Comparison of ENCODE assay signal across 8 mouse cellular contexts in genomic region chr2:94059459-94059858, GRCm38 (mm10). TPM values are rescaled to one million over a fixed set of nuclear protein-coding genes. Genes with fewer than 3 reads are reported as not detected.
DNase-seq lines count a peak whose midpoint lies in the region; ATAC-seq lines count a peak whose summit lies in the region.

No protein-coding gene starts in this region.

- no peaks in the 10 kb centered on the region for H3K9me3 ChIP-seq in forebrain, embryonic 14.5 days (replicated peaks; ENCODE audit: control insufficient read depth, low read length)
- no peaks in the 10 kb centered on the region for H3K9me3 ChIP-seq in forebrain, embryonic 11.5 days (ENCODE audit: control insufficient read depth, low read length)
- no peaks in the 10 kb centered on the region for H3K9me3 ChIP-seq in limb, embryonic 11.5 days (ENCODE audit: control insufficient read depth, low read length)
- H3K9me3 ChIP-seq in limb, embryonic 10.5 days (replicated peaks): no peaks in the 10 kb centered on the region
- H3K9me3 ChIP-seq in hindbrain, embryonic 10.5 days: no peaks in the 10 kb centered on the region

- no peak overlapping the region for H3K4me2 ChIP-seq in forebrain, embryonic 14.5 days (ENCODE audit: low read length)
- no peak overlapping the region for H3K4me2 ChIP-seq in forebrain, embryonic 11.5 days (ENCODE audit: low read depth, low read length, severe bottlenecking)
- no peak overlapping the region for H3K4me2 ChIP-seq in limb, embryonic 11.5 days (ENCODE audit: low read depth, severe bottlenecking)

- H3K27ac ChIP-seq in forebrain, embryonic 14.5 days (ENCODE audit: low read depth, low read length): no peak overlapping the region
- no peak overlapping the region for H3K27ac ChIP-seq in forebrain, embryonic 11.5 days (ENCODE audit: low read depth, low read length)
- H3K27ac ChIP-seq in limb, embryonic 11.5 days (replicated peaks; ENCODE audit: low read depth, low read length): no peak overlapping the region
- H3K27ac ChIP-seq in limb, embryonic 10.5 days: no peak overlapping the region
- H3K27ac ChIP-seq in hindbrain, embryonic 10.5 days: no peak overlapping the region

- H3K4me3 ChIP-seq in forebrain, embryonic 14.5 days (ENCODE audit: low read depth, low read length): no peak overlapping the region
- H3K4me3 ChIP-seq in forebrain, embryonic 11.5 days (ENCODE audit: low read depth, low read length): no peak overlapping the region
- H3K4me3 ChIP-seq in limb, embryonic 11.5 days (ENCODE audit: low read depth, low read length): no peak overlapping the region
- no peak overlapping the region for H3K4me3 ChIP-seq in limb, embryonic 10.5 days
- H3K4me3 ChIP-seq in hindbrain, embryonic 10.5 days: no peak overlapping the region

- no peaks in the 10 kb centered on the region for H3K36me3 ChIP-seq in forebrain, embryonic 14.5 days (ENCODE audit: control insufficient read depth, insufficient read depth, low read length)
- H3K36me3 ChIP-seq in forebrain, embryonic 11.5 days (ENCODE audit: control insufficient read depth, insufficient read depth, low read length): no peaks in the 10 kb centered on the region
- no peaks in the 10 kb centered on the region; the same call in 1 of the 2 replicates for H3K36me3 ChIP-seq in limb, embryonic 11.5 days (ENCODE audit: control insufficient read depth, insufficient read depth, low read length)
- H3K36me3 ChIP-seq in limb, embryonic 10.5 days: no peaks in the 10 kb centered on the region
- H3K36me3 ChIP-seq in hindbrain, embryonic 10.5 days: no peaks in the 10 kb centered on the region

- ATAC-seq in forebrain, embryonic 14.5 days: no peak
- ATAC-seq in forebrain, embryonic 11.5 days (replicated peaks; ENCODE audit: low FRiP score): no peak
- ATAC-seq in limb, embryonic 11.5 days (ENCODE audit: insufficient number of reproducible peaks, low FRiP score, low TSS enrichment, low read depth): no peak

- DNase-seq in forebrain, embryonic 14.5 days (ENCODE audit: low spot score): peak; percentile 32
- no peak for DNase-seq in forebrain, embryonic 11.5 days (ENCODE audit: low spot score)
- peak; percentile 28 for DNase-seq in limb, embryonic 11.5 days (ENCODE audit: low spot score)
- no peak for DNase-seq in limb, embryonic 10.5 days (ENCODE audit: low spot score)
- DNase-seq in ZHBTc4 (ENCODE audit: low read depth, low spot score): peak; percentile 25
- DNase-seq in lung, postnatal 10 days: peak; percentile 38
- DNase-seq in Muller cell, postnatal 12 days (ENCODE audit: inconsistent ontology term): no peak
- DNase-seq in hindbrain, embryonic 10.5 days (ENCODE audit: low spot score): no peak

- no peaks in the 10 kb centered on the region for H3K27me3 ChIP-seq in forebrain, embryonic 14.5 days (replicated peaks; ENCODE audit: control insufficient read depth, insufficient read depth, low read length)
- H3K27me3 ChIP-seq in forebrain, embryonic 11.5 days (ENCODE audit: control insufficient read depth, insufficient read depth, low read length): no peaks in the 10 kb centered on the region
- H3K27me3 ChIP-seq in limb, embryonic 11.5 days (ENCODE audit: control insufficient read depth, insufficient read depth, low read length): no peaks in the 10 kb centered on the region
- H3K27me3 ChIP-seq in limb, embryonic 10.5 days (ENCODE audit: low read depth, poor library complexity, severe bottlenecking): no peaks in the 10 kb centered on the region
- no peaks in the 10 kb centered on the region for H3K27me3 ChIP-seq in hindbrain, embryonic 10.5 days (ENCODE audit: insufficient read depth, poor library complexity, severe bottlenecking)

- 77% methylated on average over 5 of the region's 5 CpGs for WGBS in forebrain, embryonic 14.5 days
- WGBS in forebrain, embryonic 11.5 days: 83% methylated on average over 5 of the region's 5 CpGs
- 84% methylated on average over 5 of the region's 5 CpGs for WGBS in limb, embryonic 11.5 days
- WGBS in limb, embryonic 10.5 days: 89% methylated on average over 5 of the region's 5 CpGs
- WGBS in hindbrain, embryonic 10.5 days: 85% methylated on average over 5 of the region's 5 CpGs

- H3K9ac ChIP-seq in forebrain, embryonic 14.5 days (ENCODE audit: low read length): no peak overlapping the region
- no peak overlapping the region for H3K9ac ChIP-seq in forebrain, embryonic 11.5 days (ENCODE audit: low read length)
- H3K9ac ChIP-seq in limb, embryonic 11.5 days (ENCODE audit: low read length): no peak overlapping the region

- no peaks in the 10 kb centered on the region for H3K4me1 ChIP-seq in forebrain, embryonic 14.5 days (ENCODE audit: control insufficient read depth, insufficient read depth, low read length)
- H3K4me1 ChIP-seq in forebrain, embryonic 11.5 days (replicated peaks; ENCODE audit: control insufficient read depth, insufficient read depth, low read length): no peaks in the 10 kb centered on the region
- H3K4me1 ChIP-seq in limb, embryonic 11.5 days (ENCODE audit: control insufficient read depth, insufficient read depth, low read length): no peaks in the 10 kb centered on the region
- H3K4me1 ChIP-seq in limb, embryonic 10.5 days: no peaks in the 10 kb centered on the region
- no peaks in the 10 kb centered on the region for H3K4me1 ChIP-seq in hindbrain, embryonic 10.5 days (replicated peaks)

RNA-seq across cellular contexts. Expression of gene Alkbh3, which starts 48.9 kb away (rescaled TPM):
- polyA plus RNA-seq in forebrain, embryonic 14.5 days (2014; fragmentation: Nextera tagmentation; extraction: Ambion mirVana): 47.5 and 52.2 TPM in 2 replicates
- polyA plus RNA-seq in forebrain, embryonic 11.5 days (2014; fragmentation: Nextera tagmentation; extraction: Ambion mirVana): 51.4 and 51.9 TPM in 2 replicates
- 58.2 and 63.1 TPM in 2 replicates for polyA plus RNA-seq in limb, embryonic 11.5 days (2014; fragmentation: Nextera tagmentation; extraction: Ambion mirVana)
- 48.8 and 56.2 TPM in 2 replicates for polyA plus RNA-seq in limb, embryonic 10.5 days (2016; fragmentation: Nextera tagmentation; extraction: Ambion mirVana)
- polyA plus RNA-seq in hindbrain, embryonic 10.5 days (2016; fragmentation: Nextera tagmentation; extraction: Ambion mirVana): 57.5 and 58.7 TPM in 2 replicates

Comparison
In these comparisons a context has a peak if more than half of its experiments do, and no peak if none do; other contexts are left out.
1. DNase-seq: peak in forebrain, embryonic 14.5 days (single experiment), limb, embryonic 11.5 days (single experiment), ZHBTc4 (single experiment) and lung, postnatal 10 days (single experiment); none in forebrain, embryonic 11.5 days (single experiment), limb, embryonic 10.5 days (single experiment), Muller cell, postnatal 12 days (single experiment) and hindbrain, embryonic 10.5 days (single experiment).